Mouse (Mus musculus): ENCODE data around the gene Aff4.

The Aff4 gene

GRCm38 (mm10) chr11:53457372-53457954 is 106.8 kb downstream of the Aff4 start:
- DNase-seq (ENCODE audit: low read depth, low spot score) = no peak

DNA sequence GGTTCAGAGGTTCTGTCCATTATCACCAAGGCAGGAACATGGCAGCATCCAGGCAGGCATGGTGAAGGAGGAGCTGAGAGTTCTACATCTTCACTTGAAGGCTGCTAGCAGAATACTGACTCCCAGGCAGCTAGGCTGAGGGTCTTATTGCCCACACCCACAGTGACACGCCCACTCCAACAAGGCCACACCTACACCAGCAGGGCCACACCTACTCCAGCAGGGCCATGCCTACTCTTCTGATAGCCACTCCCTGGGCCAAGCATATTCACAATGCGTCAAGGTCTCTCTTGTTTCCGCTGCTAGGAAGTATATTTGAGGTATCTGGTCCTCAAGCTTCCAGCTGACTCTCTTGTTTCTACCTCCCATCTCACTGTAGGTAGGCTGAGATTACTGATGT is 108.4 kb downstream of the Aff4 start:
- DNase-seq (ENCODE audit: low read depth, low spot score) = no peak

- DNase-seq (ENCODE audit: low read depth, low spot score) = no peak
Measured at GRCm38 (mm10) chr11:53460192-53460591, 109.6 kb downstream of the Aff4 start.

- no peak for DNase-seq (ENCODE audit: low read depth, low spot score)
Measured at GRCm38 (mm10) chr11:53461727-53462126, 111.1 kb downstream of the Aff4 start.

- DNase-seq (ENCODE audit: low read depth, low spot score) = no peak
Measured at GRCm38 (mm10) chr11:53463551-53464424, 113.2 kb downstream of the Aff4 start.

DNA sequence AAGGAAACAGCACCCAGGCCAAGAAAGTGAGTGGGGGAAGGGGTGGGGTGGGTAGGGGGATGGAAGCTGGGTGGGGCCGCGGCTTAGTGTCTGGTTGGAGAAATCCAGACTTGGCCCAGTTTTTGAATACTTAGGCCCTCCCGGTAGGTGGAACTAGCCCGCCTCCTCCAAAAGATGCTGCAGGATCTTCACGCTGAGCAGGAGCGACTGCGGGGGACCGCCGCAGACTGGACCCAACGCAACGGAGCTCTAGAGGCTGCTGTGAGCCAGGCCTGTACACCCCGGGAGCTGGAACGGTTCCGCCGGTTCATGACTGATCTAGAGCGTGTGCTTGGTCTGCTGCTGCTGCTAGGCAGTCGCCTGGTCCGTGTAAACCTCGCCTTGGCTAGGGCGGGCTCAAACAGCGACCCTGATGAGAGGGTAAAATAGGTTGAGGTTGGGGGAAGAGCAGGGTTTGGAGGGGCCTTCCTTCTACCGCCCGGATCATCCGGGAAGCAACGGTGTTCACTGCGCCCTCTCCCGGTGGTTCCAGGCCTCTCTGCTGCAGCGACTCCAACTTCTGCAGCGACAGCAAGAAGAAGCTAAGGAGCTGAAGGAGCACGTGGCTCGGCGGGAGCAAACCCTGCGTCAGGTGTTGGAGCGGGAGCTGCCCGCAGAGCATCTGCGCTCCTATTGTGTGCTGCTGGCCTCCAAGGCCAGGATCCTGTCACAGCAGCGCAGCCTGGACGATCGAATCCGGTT is 115.8 kb downstream of the Aff4 start:
- DNase-seq (ENCODE audit: low read depth, low spot score) = no peak

DNA sequence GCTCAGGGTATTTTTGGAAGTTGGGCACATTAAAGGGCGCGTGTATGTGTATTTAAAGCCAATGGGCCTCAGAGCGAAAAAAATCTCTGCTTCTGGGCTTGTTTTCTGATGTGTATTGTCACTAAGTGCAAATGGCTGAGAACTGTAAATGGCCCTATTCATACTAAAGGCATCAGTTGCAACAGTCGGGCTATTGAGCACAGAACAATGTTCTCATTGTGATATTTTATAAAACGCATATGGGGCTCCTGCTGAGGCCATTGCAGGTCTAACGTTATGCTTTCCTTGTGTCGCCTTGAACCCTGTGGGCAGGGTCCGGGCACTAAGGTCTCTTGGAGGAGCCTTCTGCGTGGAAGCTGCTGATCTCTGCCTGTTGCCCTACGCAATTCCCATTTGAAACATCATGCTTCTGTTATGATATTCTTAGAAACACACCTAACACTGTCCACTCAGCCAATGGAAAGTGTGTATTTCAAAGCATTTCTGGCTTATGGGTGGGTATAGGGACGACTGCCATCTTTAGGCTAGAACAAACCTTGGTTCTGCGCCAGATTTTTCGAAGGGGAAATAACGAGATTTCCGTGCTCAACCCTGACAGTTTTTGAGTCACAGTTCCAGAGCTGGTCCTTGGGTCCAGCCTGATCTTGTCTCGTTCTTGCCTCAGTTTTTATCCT is 118.8 kb downstream of the Aff4 start:
- no peak for DNase-seq (ENCODE audit: low read depth, low spot score)

DNA sequence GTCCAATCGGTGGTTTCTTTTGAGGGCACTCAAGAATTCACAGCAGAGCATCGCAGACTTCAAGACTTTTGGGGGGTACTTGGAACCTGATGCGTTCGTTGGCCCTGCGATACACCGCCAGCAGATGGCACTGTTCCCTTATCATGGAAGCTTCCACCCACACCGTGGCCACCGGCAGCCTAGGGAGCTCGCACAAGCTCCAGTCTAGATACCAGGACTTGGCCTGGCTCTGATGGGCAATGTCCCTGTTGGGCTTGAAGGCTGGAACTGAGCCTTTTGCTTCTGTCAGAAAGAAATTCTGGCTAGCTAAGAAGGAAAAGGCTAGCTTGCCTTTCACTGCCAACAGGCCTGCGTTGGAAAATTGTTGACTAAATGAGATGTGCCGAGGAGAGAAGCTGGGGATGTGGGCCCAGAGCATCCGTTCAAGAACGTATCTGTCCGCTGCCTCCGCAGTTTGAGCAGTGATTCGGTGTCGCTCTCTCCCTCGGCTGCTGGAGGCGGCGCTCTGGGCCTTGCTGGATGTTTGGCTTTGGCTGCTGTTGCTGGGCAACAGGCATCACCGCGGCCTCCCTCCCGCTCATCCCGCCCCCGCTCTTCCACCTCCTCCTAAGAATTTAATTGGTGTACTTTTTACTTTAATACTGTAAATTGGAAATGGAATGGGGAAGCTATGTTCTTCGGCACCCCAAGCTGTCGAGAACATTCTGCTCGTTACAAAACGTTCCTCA is 119.5 kb downstream of the Aff4 start, which contains the start of gene Gm9837:
TSS of gene Gm9837 (minus strand) at position 512 of the 728 bp plus-strand sequence.
- DNase-seq (ENCODE audit: low read depth, low spot score) = no peak
